Mouse (Mus musculus) WW6 (cell line): ENCODE data around the gene Wars2.

Experiments used
- DNase-seq: peaks from one replicate; pipeline ENCODE4 v3.0.0-alpha.2; 2013; ENCODE audit warnings: low read depth, low spot score

The Wars2 gene

DNA sequence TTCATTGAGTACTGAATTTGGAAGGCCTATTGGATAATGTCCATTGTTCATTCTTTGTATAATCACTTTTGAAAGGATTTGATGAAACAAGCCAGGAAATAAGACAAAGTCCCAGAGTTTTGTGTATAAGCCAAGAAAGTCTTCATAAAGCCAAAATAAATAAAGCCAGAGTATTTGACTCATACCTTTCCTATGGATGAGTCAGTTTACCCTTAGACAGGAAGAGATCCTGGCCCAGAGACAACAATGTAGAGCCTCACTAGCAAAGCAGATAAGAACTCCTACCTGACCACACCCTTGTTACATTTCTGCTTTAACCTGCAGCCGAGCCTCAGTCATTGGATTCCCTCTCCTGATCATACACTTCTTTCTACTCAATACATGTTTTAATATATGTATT, 47.2 kb downstream of the Wars2 start:
- DNase-seq, result no peak

DNA sequence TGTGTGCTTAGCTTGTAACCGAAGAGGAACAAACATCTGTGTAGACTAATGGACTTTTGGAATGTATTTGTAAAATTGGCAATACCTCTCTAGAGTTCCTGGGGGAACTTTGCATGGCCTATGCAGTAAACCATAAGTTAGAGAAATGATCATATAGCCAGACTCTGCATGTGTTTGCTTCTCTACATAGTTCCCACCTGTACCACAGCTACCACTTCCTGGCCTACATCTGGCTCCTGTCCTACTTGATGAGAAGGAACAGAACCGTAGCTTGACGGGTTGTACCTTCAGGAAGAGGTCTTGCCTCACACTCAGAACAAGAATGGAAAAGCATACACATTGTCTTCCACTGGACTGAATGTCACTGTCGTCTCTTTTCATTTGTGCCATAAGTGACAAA, 52.7 kb downstream of the Wars2 start:
- DNase-seq, result no peak

GRCm38 (mm10) chr3:99203331-99203730, 62.5 kb downstream of the Wars2 start:
- DNase-seq, result no peak

- no peak for DNase-seq
Observed at GRCm38 (mm10) chr3:99208416-99208815, 67.5 kb downstream of the Wars2 start.

- no peak for DNase-seq
Observed at GRCm38 (mm10) chr3:99211105-99211698, 70.3 kb downstream of the Wars2 start.

GRCm38 (mm10) chr3:99227807-99228206, 86.9 kb downstream of the Wars2 start:
- no peak for DNase-seq

- DNase-seq, result no peak
Observed at GRCm38 (mm10) chr3:99233393-99234318, 92.8 kb downstream of the Wars2 start.

DNA sequence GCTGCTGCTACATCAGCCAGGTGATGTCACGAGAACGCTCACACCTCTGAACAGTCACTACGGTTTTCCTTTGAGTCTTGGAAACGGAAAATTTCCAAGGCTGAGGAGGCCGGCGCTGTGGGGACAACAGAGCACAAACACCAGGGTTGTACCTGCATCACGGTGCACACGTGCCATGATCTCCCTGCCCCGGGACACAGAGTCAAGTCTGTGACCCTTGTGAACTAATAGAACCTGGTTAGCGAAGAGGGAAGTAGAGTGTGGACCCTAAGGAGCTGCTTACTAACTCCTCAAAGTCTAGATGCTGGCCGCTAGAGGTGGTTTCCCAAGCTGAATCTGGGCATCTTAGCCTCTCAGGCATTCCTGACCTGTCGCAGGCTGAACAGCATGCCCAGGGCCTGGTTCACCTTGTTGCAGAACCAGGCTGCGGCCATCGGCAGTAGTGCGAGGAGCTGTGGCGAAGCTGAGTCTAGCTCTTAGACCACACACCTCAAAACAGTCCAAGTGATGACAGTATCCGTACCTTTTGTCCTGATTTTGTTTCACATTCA, 93.5 kb downstream of the Wars2 start:
- DNase-seq, result no peak

DNA sequence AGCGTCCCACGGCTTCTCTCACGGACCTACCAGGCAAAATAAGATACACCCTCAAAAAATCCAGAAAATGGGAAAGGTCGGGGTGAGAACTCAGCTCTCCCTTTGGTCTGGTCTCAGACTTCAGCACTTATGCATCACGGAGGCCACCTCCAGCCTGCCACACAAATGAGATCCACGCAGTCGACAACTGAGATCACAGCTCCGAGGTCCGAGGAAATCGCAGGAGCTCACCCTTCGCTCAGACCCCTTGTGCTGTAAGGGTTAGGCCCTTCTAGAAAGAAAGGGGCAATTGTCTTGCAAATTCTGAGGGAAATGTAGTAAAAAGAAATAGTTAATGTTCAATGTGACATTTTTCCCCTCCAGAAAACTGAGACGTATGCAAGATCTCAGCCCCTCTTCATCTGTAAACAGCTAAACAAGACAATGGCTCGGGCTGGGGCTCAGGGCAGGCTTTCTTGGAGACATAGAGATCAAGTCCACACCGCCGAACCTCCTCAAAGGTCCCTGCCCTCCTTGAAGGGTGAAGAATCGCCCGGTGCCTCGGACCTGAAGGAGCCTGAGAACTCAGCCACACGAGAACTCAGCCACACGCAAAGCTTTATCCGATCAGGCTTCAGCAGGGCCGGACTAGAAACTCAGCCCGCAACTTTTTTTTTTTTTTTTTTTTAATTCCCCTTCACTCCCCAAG, 94.4 kb downstream of the Wars2 start:
- no peak for DNase-seq

DNA sequence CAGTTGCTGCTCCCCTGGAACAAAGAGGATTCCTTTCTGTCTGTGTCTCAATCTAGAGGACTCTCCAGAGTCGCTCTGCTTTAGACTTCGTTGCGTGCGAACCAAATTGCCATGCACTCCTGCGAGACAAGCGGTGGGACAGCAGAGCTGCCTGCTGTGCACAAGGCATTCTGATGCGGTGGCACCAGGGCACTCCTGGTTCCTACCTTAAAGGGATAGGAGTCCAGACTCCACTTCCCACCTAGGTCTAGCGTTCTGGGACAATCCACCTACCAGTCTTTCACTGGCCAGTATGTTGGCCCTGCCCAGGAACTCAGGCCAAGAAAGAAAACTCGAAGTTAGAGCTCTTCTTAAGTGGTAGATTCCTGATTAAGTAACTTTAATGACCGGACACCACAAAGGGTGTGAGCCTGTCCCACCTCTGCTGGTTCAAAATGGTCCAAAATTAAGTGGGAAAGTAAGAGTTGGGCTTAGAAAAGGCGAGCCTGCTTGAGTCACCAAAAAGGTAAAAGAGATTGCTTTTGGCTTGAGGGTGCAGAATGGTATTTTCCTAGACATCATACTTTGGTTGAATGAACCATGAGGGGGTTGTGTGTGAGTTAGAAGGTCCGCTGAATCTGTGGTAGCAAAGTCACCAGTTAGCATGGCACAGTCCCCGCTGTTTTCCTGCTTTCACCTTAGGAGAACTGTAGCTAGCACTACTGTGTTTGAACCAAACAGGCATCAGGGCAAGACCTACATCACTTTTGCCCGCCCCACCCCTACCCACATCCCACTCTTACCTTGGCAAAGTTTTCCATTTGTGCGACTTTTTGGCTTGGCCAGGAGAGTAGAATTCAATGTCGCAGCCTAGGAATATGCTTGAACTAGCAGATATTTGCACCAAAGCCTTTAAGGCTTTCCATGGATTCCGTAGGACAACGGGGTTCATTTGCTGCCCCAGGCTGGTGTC, 95.2 kb downstream of the Wars2 start:
- DNase-seq, result no peak

GRCm38 (mm10) chr3:99238691-99239090, 97.8 kb downstream of the Wars2 start:
- no peak for DNase-seq

GRCm38 (mm10) chr3:99239301-99240045, 98.6 kb downstream of the Wars2 start:
- no peak for DNase-seq

GRCm38 (mm10) chr3:99240213-99240720, 99.4 kb downstream of the Wars2 start, which contains the start of gene Tbx15:
Tbx15 (plus strand) TSS chr3:99240381.
- no peak for DNase-seq

- DNase-seq, result no peak
Observed at GRCm38 (mm10) chr3:99240811-99241738, 100.2 kb downstream of the Wars2 start.

- DNase-seq, result no peak
Observed at GRCm38 (mm10) chr3:99242481-99242880, 101.6 kb downstream of the Wars2 start.

- DNase-seq, result no peak
Observed at GRCm38 (mm10) chr3:99245341-99245740, 104.5 kb downstream of the Wars2 start.

- DNase-seq, result no peak
Observed at GRCm38 (mm10) chr3:99246629-99247028, 105.8 kb downstream of the Wars2 start.

- no peak for DNase-seq
Observed at GRCm38 (mm10) chr3:99247586-99247985, 106.7 kb downstream of the Wars2 start.
